Mouse (Mus musculus) adrenal gland, postnatal 14 days (tissue): ENCODE data around the gene Hist1h2bp. TPM values are rescaled to one million over a fixed set of nuclear protein-coding genes. Genes with fewer than 3 reads are reported as not detected.
A peak's percentile ranks its signal among the peaks of the same experiment; 100 is the strongest.
"Not testable (repeated sequence)": the region's sequence is repeated elsewhere in the genome, so short reads cannot be mapped to it uniquely, and the experiment has no call there.

Source experiments
- DNase-seq: peaks from one replicate; pipeline ENCODE4 v3.0.0; 2021; ENCODE audit warnings: mixed read lengths
- total RNA-seq: library from RNA; stranded (reverse); gene quantifications from 2 replicates; pipeline ENCODE4 v1.2.3, GENCODE M21; 2021

The Hist1h2bp gene
- total RNA-seq, 1 experiment from 2014 or later, result 94.7 TPM

DNA sequence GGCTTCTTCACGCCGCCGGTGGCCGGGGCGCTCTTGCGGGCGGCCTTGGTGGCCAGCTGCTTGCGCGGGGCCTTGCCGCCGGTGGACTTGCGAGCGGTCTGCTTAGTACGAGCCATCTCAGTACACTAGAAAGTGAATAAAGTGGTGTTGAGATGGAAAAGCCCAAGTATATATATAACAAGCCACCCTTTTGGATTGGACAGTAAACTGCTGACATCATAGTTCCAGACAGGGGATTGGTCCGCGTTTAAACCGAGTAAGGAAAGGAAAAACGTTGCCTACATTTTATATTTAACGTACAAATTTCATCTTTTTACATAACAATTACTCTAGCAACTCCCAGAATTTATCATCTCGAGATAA, 4.0 kb upstream of the Hist1h2bp start, which contains the start of gene Hist1h3i:
Hist1h3i (minus strand) TSS at position 116 of the 363 bp plus-strand sequence.
- peak; percentile 66 for DNase-seq

DNA sequence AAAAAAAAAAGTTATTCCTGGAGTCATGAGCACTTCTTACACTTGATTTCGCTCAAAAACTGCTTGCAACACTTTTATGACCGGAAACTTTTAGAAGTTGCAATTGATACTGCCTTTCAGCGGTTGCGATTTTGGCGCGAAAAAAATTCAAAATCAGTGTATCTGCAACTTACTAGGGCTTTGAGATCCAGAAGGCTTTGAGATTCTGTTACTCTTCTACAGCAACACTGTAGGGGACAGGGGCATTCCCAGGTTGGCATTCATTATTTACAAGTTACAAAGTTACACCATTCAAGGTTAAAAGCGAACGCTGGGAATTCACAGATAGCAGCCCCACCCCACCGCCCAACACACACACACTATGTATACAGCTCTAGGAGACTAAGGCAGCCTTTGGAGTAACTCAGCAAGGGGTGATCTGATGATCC, 3.5 kb upstream of the Hist1h2bp start:
- peak; percentile 48 for DNase-seq

DNA sequence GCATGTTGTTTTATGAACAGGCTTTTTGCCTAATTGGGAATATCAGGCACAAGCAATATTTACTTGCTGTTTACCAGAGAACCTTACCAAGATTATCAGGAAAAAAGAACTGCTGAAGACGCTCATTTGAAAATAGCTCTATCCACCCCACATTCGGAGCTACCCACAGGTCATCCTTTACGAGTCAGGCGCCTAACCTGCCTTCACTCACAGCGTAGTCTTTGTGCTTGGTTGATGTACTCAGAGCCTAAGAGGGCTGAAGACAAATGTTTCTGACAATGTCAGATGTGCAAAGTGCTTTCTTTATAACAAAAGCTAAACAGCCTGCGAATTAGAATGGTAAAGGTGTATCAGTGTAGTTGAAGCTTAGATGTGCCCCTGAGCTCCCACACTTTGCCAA, 3.0 kb upstream of the Hist1h2bp start:
- no peak for DNase-seq

GRCm38 (mm10) chr13:21786189-21786898, 917 bp upstream of the Hist1h2bp start:
- no peak for DNase-seq

DNA sequence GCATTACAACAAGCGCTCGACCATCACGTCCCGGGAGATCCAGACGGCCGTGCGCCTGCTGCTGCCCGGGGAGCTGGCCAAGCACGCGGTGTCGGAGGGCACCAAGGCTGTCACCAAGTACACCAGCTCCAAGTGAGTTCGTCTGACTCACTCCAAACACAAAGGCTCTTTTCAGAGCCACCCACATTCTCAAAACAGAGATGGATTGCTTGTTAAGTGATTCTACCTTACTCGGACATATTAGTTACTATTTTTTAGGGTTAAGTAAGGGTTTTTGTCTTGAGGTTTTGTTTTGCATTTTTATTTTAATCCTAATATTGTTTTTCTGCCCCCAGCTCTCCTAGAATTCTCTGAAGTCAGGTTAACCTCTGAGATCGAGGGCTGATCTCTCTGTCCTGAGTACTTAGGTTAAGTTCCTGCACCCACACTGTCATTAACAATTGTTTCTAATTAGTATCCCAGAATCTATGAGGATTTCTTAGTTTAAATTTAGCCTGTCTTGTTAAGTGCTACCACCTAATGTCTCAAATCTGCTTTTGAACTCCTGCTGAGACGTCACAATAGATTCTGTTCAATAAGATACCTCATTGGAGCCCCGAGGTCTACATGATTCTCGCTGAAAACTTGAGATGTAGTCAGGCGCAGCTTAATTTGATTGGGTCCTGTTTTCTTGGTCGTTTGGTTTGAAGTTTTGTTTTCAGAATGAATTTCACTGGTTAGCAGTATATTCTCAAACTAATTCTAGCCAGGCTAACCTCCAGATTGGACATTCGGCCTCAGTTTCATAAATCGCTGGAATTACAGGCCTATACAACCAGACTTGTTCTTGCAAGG, 716 bp downstream of the Hist1h2bp start:
- DNase-seq, result no peak

DNA sequence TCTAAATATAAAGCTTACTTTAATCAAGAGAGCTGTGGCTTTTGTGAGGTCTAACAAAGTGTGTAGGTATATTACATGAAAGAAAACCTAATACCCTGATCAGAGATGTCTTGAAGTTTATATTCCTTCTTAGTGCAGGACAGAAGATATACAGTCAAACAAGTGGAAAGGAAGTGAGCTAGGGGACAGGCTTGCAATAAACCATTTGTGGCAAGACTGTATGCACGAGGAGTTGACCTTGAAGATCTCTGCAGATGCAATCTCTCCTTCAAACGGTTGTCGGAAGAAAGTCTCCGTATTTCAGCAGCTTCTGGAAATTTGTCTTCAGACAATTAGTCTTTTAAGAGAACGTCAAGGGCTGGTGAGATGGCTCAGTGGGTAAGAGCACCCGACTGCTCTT, 2.7 kb downstream of the Hist1h2bp start:
- no peak for DNase-seq

GRCm38 (mm10) chr13:21790601-21791283, 3.5 kb downstream of the Hist1h2bp start:
- peak; percentile 12 for DNase-seq

GRCm38 (mm10) chr13:21795584-21795983, 8.3 kb downstream of the Hist1h2bp start:
- no peak for DNase-seq

DNA sequence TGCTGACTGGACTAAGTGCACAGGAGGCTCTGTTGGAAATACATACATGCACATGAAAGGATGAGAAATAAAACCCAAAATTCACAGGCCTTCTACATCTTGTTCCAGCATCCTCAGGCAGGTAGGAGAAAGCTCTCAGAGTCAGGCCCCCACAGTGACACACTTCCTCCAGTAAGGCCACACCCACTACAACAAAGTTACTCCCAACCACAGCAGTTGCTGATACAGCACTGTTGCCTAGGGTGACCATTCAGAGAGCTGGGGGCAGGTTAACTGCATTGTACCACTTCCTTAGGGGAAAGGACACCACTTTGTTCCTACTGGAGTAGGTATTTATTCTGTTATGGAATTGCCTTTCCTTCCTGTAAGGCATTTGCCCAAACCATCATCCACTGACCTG, 9.9 kb downstream of the Hist1h2bp start:
- DNase-seq, result not testable (repeated sequence)

GRCm38 (mm10) chr13:21803058-21803457, 15.8 kb downstream of the Hist1h2bp start:
- not testable (repeated sequence) for DNase-seq

- not testable (repeated sequence) for DNase-seq
Observed at GRCm38 (mm10) chr13:21810073-21810472, 22.8 kb downstream of the Hist1h2bp start, which contains the start of the genes Hist1h2bq and Hist1h2ao. Hist1h2bq (minus strand) TSS chr13:21810197. Hist1h2ao (plus strand) TSS chr13:21810465.

DNA sequence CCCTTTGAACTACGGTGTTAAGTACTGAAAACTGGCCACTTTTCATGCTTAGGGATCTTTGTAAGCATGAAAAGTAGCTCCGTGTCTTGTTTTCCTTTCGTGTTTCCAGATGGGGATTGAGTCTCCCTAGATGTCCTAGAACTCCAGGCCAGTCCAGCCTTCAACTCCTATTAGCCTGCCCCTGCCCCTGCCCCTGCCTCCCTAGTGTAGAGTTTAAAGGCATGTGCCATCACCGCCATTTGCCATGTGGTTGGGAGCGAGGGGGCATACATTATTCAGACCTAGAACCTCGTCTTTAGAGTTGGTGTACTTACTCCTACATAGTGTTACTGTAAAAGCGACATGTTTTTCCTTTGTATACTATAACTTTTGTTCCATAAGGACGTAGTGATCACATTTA, 23.8 kb downstream of the Hist1h2bp start:
- not testable (repeated sequence) for DNase-seq

DNA sequence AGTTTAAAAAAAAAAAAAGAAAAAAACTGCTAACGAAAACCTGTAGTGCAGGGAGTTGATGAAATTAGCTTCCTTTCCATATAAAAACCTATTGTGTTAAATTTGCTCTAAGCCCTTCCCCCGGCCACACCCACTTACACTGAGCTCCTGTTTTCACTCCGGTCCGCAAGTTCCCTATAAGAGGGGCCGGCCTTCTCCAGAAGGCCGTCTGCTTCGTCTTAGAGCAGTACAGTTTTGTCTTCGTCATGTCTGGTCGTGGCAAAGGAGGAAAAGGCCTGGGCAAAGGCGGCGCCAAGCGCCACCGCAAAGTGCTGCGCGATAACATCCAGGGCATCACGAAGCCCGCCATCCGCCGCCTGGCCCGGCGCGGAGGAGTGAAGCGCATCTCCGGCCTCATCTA, 24.3 kb downstream of the Hist1h2bp start, which contains the start of gene Hist1h4m:
Hist1h4m (plus strand) TSS at position 208 of the 400 bp plus-strand sequence.
- peak; percentile 53 for DNase-seq

DNA sequence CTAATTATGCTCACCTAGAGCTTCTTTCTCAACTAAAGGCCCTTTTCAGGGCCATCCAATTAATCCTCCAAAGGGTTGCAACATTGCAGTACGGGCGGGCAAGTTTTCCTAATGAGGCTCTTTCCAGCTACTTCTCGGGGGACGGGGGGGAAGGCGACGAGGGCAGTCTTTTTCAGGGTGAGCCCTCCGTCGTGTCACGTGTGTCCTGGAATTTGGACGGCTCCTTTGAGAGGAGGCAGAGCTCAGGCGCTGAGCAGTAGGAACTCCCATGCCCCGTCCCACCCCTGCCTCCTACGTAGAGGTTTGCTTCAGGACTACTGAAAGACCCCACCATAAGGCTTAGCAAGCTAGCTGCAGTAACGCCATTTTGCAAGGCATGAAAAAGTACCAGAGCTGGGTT, 24.8 kb downstream of the Hist1h2bp start:
- DNase-seq, result peak; percentile 9

DNA sequence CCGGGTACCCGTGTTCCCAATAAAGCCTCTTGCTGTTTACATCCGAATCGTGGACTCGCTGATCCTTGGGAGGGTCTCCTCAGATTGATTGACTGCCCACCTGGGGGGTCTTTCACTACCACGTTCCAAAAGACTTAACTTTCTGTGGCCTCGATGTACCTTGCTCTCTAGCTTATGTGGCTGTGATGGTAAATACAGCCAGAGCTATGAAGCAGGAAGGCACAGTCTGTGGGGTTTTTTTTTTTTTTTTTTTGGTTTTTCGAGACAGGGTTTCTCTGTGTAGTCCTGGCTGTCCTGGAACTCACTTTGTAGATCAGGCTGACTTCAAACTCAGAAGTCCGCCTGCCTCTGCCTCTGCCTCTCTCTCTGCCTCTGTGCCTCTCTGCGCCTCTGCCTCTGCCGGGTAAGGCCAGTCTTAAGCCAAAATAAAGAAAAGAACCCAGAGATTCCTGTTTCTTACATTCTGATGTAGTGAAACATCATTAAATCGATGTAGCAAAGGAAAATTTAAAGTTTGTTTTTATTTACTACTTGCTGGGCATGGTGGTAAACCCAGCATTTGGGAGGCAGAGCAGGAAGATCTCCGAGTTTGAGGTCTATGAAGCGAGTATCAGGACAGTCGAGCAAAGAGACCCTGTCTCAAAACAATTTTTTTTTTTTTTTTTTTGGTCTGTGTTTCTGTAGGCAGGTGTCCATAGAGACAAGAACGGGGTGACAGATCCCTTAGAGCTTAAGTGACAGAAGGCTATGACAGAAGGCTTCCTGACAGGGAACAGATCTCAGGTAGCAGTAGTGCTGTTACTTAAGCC, 33.0 kb downstream of the Hist1h2bp start:
- DNase-seq, result not testable (repeated sequence)

DNA sequence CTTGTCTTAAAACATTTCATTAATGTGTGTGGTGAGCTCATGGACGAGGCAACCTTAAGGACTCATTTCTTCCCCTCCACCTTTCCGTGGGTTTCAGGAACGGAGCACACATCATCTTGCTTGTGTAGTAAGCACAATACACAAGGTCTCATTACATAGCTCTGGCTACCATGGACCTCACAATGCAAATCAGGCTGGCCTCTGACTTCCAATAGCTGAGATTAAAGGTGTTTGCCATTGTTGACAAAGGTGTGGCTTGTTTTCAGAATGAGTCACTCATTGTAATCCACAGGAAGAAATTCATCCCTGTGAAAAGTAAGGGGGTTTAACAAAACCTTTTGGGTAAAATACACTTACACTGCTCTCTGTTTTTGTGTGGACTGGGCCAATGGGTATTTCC, 41.2 kb downstream of the Hist1h2bp start:
- DNase-seq, result no peak

DNA sequence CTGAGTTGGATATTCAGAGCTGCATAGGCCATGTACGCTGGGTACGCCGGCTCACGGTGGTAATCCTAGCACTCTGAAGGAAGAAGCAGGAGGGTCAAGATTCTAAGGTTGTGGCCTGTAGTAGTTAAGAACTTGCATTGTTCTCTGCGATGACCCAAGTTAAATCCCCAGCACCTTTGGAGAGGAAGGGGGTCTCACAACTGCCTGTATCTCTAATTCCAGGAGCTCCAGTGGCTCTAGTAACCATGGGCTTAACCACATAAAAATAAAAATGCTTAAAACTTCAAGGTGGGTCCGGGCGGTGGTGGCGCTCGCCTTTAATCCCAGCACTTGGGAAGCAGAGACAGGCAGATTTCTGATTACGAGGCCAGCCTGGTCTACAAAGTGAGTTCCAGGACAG, 43.1 kb downstream of the Hist1h2bp start:
- DNase-seq, result no peak

GRCm38 (mm10) chr13:21831418-21832394, 44.4 kb downstream of the Hist1h2bp start, which contains the start of gene Hist1h4n:
Hist1h4n (minus strand) TSS chr13:21832196.
- peak; percentile 15 for DNase-seq

DNA sequence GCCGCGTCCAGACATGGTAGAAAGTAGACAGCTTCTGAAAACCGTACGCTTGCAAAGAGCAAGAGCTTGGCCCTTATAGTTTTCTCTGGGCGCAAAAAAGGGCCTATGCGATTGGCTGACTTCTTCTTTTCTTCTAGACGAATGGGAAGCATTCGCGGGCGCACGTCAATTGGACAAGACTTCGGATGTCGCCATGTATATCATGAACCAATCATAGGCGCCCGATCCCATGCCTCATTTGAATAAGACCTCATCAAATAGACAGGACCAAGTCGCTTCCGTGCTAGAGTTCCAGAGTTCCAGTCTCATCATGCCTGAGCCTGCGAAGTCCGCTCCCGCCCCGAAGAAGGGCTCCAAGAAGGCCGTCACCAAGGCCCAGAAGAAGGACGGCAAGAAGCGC, 46.2 kb downstream of the Hist1h2bp start, which contains the start of the genes Hist1h2ap and Hist1h2br:
Hist1h2ap (minus strand) TSS at position 47 of the 400 bp plus-strand sequence.
Hist1h2br (plus strand) TSS at position 283 of the 400 bp plus-strand sequence.
- not testable (repeated sequence) for DNase-seq
